In genomic region chr1:179052545-179053180, GRCm38 (mm10) we compare ENCODE assay signal across 21 mouse cellular contexts.
DNase-seq lines count a peak whose midpoint lies in the region; ATAC-seq lines count a peak whose summit lies in the region.
"Had no signal": no experiment of that assay in that cellular context is flagged by ENCODE, and none has a peak within 500 bp of the region (broad histone marks: within the 10 kb centered on the region; RNA-seq: fewer than 3 reads in every experiment).

No protein-coding gene starts in this region.

- peak; percentile 22 for DNase-seq in forebrain, embryonic 11.5 days (ENCODE audit: low spot score)
- DNase-seq in midbrain, embryonic 11.5 days (ENCODE audit: low spot score, missing footprints): peak; percentile 60
- DNase-seq in adrenal gland, postnatal 14 days: no peak
- DNase-seq in frontal cortex, postnatal 14 days (ENCODE audit: low spot score in 2 of 2): no peak
- DNase-seq: adrenal gland, adult 2 months; adrenal gland, postnatal 10 days; adrenal gland, postnatal 36 days; cerebellum, adult 11-12 months; cerebellum, adult 2 months; cerebellum, adult 9-10 months; cerebellum, postnatal 10 days; cerebellum, postnatal 25 days had no signal

- no peaks in the 10 kb centered on the region for H3K4me1 ChIP-seq in forebrain, embryonic 11.5 days (replicated peaks; ENCODE audit: control insufficient read depth, insufficient read depth, low read length)
- no peaks in the 10 kb centered on the region for H3K4me1 ChIP-seq in forebrain, embryonic 15.5 days
- H3K4me1 ChIP-seq in midbrain, embryonic 11.5 days (ENCODE audit: control insufficient read depth, insufficient read depth, low read length): no peaks in the 10 kb centered on the region
- no peaks in the 10 kb centered on the region for H3K4me1 ChIP-seq in midbrain, embryonic 16.5 days (ENCODE audit: control insufficient read depth, insufficient read depth, low read length)
- H3K4me1 ChIP-seq: forebrain, embryonic 13.5 days had no signal

- ATAC-seq in forebrain, embryonic 11.5 days (replicated peaks; ENCODE audit: low FRiP score): no peak
- no peak for ATAC-seq in forebrain, embryonic 15.5 days (replicated peaks)
- no peak for ATAC-seq in midbrain, embryonic 11.5 days (ENCODE audit: low FRiP score)
- ATAC-seq in midbrain, embryonic 16.5 days: no peak
- 0 out of 2 replicates have a peak, but pooled peaks have one; percentile 17 for ATAC-seq in megakaryocyte, adult 5-6 weeks (ENCODE audit: poor library complexity, severe bottlenecking)
- ATAC-seq: forebrain, embryonic 13.5 days; forebrain, embryonic 16.5 days had no signal

- H3K4me2 ChIP-seq in forebrain, embryonic 11.5 days (ENCODE audit: low read depth, low read length, severe bottlenecking): no peak overlapping the region
- H3K4me2 ChIP-seq in forebrain, embryonic 15.5 days (replicated peaks): no peak overlapping the region
- H3K4me2 ChIP-seq in midbrain, embryonic 11.5 days: no peak overlapping the region
- H3K4me2 ChIP-seq in midbrain, embryonic 16.5 days (ENCODE audit: low read length): no peak overlapping the region
- H3K4me2 ChIP-seq: embryonic facial prominence, embryonic 13.5 days; embryonic facial prominence, embryonic 15.5 days; forebrain, embryonic 13.5 days had no signal

- no peaks in the 10 kb centered on the region for H3K36me3 ChIP-seq in forebrain, embryonic 11.5 days (ENCODE audit: control insufficient read depth, insufficient read depth, low read length)
- no peaks in the 10 kb centered on the region for H3K36me3 ChIP-seq in forebrain, embryonic 15.5 days
- H3K36me3 ChIP-seq in midbrain, embryonic 11.5 days (ENCODE audit: control insufficient read depth, insufficient read depth, low read length): no peaks in the 10 kb centered on the region
- no peaks in the 10 kb centered on the region for H3K36me3 ChIP-seq in midbrain, embryonic 16.5 days (ENCODE audit: control insufficient read depth, insufficient read depth, low read length)
- H3K36me3 ChIP-seq: embryonic facial prominence, embryonic 13.5 days; embryonic facial prominence, embryonic 15.5 days; forebrain, embryonic 10.5 days had no signal

- H3K27me3 ChIP-seq in forebrain, embryonic 11.5 days (ENCODE audit: control insufficient read depth, insufficient read depth, low read length): no peaks in the 10 kb centered on the region
- H3K27me3 ChIP-seq in forebrain, embryonic 15.5 days: peaks cover 3% of the 10 kb centered on the region; the same call in 1 of the 2 replicates
- H3K27me3 ChIP-seq in midbrain, embryonic 11.5 days (ENCODE audit: control insufficient read depth, insufficient read depth, low read length): no peaks in the 10 kb centered on the region
- H3K27me3 ChIP-seq in midbrain, embryonic 16.5 days (ENCODE audit: control insufficient read depth, insufficient read depth, low read depth, low read length): no peaks in the 10 kb centered on the region; the same call in 1 of the 2 replicates
- H3K27me3 ChIP-seq: embryonic facial prominence, embryonic 13.5 days; embryonic facial prominence, embryonic 15.5 days had no signal

- 93% methylated on average over 6 of the region's 6 CpGs for WGBS in forebrain, embryonic 11.5 days
- WGBS in forebrain, embryonic 15.5 days: 94% methylated on average over 6 of the region's 6 CpGs
- 88% methylated on average over 6 of the region's 6 CpGs for WGBS in midbrain, embryonic 11.5 days
- 93% methylated on average over 6 of the region's 6 CpGs for WGBS in midbrain, embryonic 16.5 days

- no peak overlapping the region for H3K27ac ChIP-seq in forebrain, embryonic 11.5 days (ENCODE audit: low read depth, low read length)
- H3K27ac ChIP-seq in forebrain, embryonic 15.5 days (replicated peaks): no peak overlapping the region
- H3K27ac ChIP-seq in midbrain, embryonic 11.5 days (ENCODE audit: low read depth, low read length): no peak overlapping the region
- no peak overlapping the region for H3K27ac ChIP-seq in midbrain, embryonic 16.5 days (ENCODE audit: low read length)
- H3K27ac ChIP-seq: embryonic facial prominence, embryonic 13.5 days; embryonic facial prominence, embryonic 15.5 days; forebrain, embryonic 10.5 days; forebrain, embryonic 13.5 days had no signal

- no peak overlapping the region for H3K9ac ChIP-seq in forebrain, embryonic 11.5 days (ENCODE audit: low read length)
- no peak overlapping the region for H3K9ac ChIP-seq in forebrain, embryonic 15.5 days (replicated peaks)
- H3K9ac ChIP-seq in midbrain, embryonic 11.5 days (ENCODE audit: low read length): no peak overlapping the region
- H3K9ac ChIP-seq in midbrain, embryonic 16.5 days (ENCODE audit: low read depth, low read length): no peak overlapping the region
- H3K9ac ChIP-seq: embryonic facial prominence, embryonic 13.5 days; embryonic facial prominence, embryonic 15.5 days; forebrain, embryonic 13.5 days had no signal

- H3K9me3 ChIP-seq in forebrain, embryonic 11.5 days (ENCODE audit: control insufficient read depth, low read length): no peaks in the 10 kb centered on the region
- H3K9me3 ChIP-seq in forebrain, embryonic 15.5 days: no peaks in the 10 kb centered on the region
- no peaks in the 10 kb centered on the region for H3K9me3 ChIP-seq in midbrain, embryonic 11.5 days (ENCODE audit: control insufficient read depth, low read length)
- H3K9me3 ChIP-seq in midbrain, embryonic 16.5 days (replicated peaks; ENCODE audit: control insufficient read depth, low read length, poor library complexity, severe bottlenecking): no peaks in the 10 kb centered on the region
- H3K9me3 ChIP-seq: embryonic facial prominence, embryonic 13.5 days; embryonic facial prominence, embryonic 15.5 days; forebrain, embryonic 10.5 days; forebrain, embryonic 13.5 days had no signal

- H3K4me3 ChIP-seq in forebrain, embryonic 11.5 days (ENCODE audit: low read depth, low read length): no peak overlapping the region
- H3K4me3 ChIP-seq in forebrain, embryonic 15.5 days: no peak overlapping the region
- no peak overlapping the region for H3K4me3 ChIP-seq in midbrain, embryonic 11.5 days (ENCODE audit: low read depth, low read length)
- H3K4me3 ChIP-seq in midbrain, embryonic 16.5 days (ENCODE audit: low read depth, low read length): no peak overlapping the region
- H3K4me3 ChIP-seq: embryonic facial prominence, embryonic 13.5 days; embryonic facial prominence, embryonic 15.5 days; erythroblast, embryonic 14.5 days; forebrain, embryonic 10.5 days; forebrain, embryonic 13.5 days had no signal

Comparison
In these comparisons a context has a peak if more than half of its experiments do, and no peak if none do; other contexts are left out.
1. DNase-seq: peak in forebrain, embryonic 11.5 days (single experiment) and midbrain, embryonic 11.5 days (single experiment); none in adrenal gland, postnatal 14 days (single experiment) and frontal cortex, postnatal 14 days (0 of 2).